Mouse (Mus musculus) heart, postnatal 0 days (tissue): ENCODE measurements around the gene Parp11. TPM values are rescaled to one million over a fixed set of nuclear protein-coding genes. Genes with fewer than 3 reads are reported as not detected.

ENCODE experiments used
- ATAC-seq: fragments of 200-750 bp; cut with Nextera tagmentation; 2 replicates; pipeline ENCODE4 v1.8.0; 2017; ENCODE audit warnings: low read depth, moderate number of reproducible peaks, moderate library complexity; ENCODE audit not compliant: insufficient read depth
- DNase-seq: peaks from one replicate; pipeline ENCODE4 v3.0.0-alpha.2; 2016; ENCODE audit warnings: low spot score
- H3K27ac ChIP-seq: fragments of 300-500 bp; sonication (generic); 2 replicates; pipeline ENCODE4 v1.5.1; 2014; ENCODE audit warnings: low read depth, mild to moderate bottlenecking
- H3K27me3 ChIP-seq: fragments of 300-500 bp; sonication (generic); 2 replicates; pipeline ENCODE4 v1.6.1; 2014; ENCODE audit warnings: low read length, mixed read lengths; ENCODE audit not compliant: control insufficient read depth, insufficient read depth
- H3K36me3 ChIP-seq: fragments of 300-500 bp; sonication (generic); replicated peaks from 2 replicates; pipeline ENCODE4 v1.6.1; 2014; ENCODE audit warnings: low read length, mixed read lengths; ENCODE audit not compliant: control insufficient read depth, insufficient read depth
- H3K4me1 ChIP-seq: fragments of 300-500 bp; sonication (generic); 2 replicates; pipeline ENCODE4 v1.6.1; 2014; ENCODE audit warnings: antibody characterized with exemption; ENCODE audit not compliant: control insufficient read depth, insufficient read depth
- H3K4me2 ChIP-seq: fragments of 300-500 bp; sonication (generic); 2 replicates; pipeline ENCODE4 v1.6.1; 2014; ENCODE audit warnings: low read depth, mild to moderate bottlenecking, low read length, moderate library complexity
- H3K4me3 ChIP-seq: fragments of 300-500 bp; sonication (generic); 2 replicates; pipeline ENCODE4 v1.5.1; 2014; ENCODE audit warnings: low read depth, low read length
- H3K9ac ChIP-seq: fragments of 300-500 bp; sonication (generic); replicated peaks from 2 replicates; pipeline ENCODE4 v1.6.1; 2014; ENCODE audit warnings: low read depth, low read length, mixed read lengths
- H3K9me3 ChIP-seq: fragments of 300-500 bp; sonication (generic); replicated peaks from 2 replicates; pipeline ENCODE4 v1.6.1; 2016; ENCODE audit warnings: low read length; ENCODE audit not compliant: control insufficient read depth
- CTCF ChIP-seq: IDR thresholded peaks from 2 replicates; pipeline ENCODE4 v1.5.1; 2016; ENCODE audit warnings: antibody characterized with exemption, control low read depth, low read depth
- EP300 ChIP-seq: IDR thresholded peaks from 2 replicates; pipeline ENCODE4 v1.6.1; 2016; ENCODE audit warnings: antibody characterized with exemption, low read depth
- WGBS: fragments of 180-500 bp; shearing (Covaris S2); extraction: QIAGEN DNeasy Blood & Tissue Kit; methylation state at CpG from one replicate; pipeline ENCODE4 v1.1.7; 2014; 5-methylcytosine and 5-hydroxymethylcytosine counted together
- polyA plus RNA-seq: library from polyadenylated mRNA; unstranded; fragments of >200 nt; fragmentation: Nextera tagmentation; extraction: Ambion mirVana; gene quantifications from 2 replicates; pipeline ENCODE4 v1.2.1, GENCODE M21; 2015
- total RNA-seq: library from RNA; depleted of rRNA; stranded (reverse); fragments of >200 nt; gene quantifications from 2 replicates; pipeline ENCODE4 v1.2.3, GENCODE M21; 2014; ENCODE audit warnings: low replicate concordance

Gene Parp11
- total and polyA plus RNA-seq, 2 experiments from 2014 or later, result 7.6 to 8.8 TPM

DNA sequence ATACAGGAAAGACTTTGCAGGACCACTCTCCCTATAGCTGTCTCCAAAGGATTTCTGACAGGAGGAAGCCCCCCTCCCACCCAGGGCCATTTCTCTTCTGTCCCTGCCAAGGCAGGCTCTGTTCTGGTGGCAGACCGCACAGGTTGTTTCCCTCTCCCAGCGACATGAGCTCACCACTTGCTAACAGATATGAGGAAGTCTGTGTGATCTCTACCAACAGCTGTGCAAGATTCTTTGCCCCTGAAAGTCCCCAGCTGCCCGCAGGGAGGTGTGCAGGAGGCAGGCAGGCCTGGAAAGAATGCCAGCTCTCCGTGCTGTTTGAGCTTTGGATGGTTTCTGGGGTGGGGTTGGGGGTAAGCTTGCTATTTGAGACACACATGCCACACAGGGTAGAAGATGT is 38.9 kb upstream of the Parp11 start:
- Histone ChIP-seq H3K27ac (no peak overlapping the region), H3K9me3 (no peaks in the 10 kb centered on the region), H3K36me3 (no peaks in the 10 kb centered on the region), H3K4me2 (no peak overlapping the region), H3K27me3 (no peaks in the 10 kb centered on the region), H3K4me1 (no peaks in the 10 kb centered on the region), H3K4me3 (no peak overlapping the region), H3K9ac (no peak overlapping the region)
- DNase-seq (no peak), ATAC-seq (peak; percentile 27; the same call in 1 of the 2 replicates)
- WGBS, result 13% methylated on average over 4 of the region's 4 CpGs
- TF ChIP-seq EP300, result no peak

DNA sequence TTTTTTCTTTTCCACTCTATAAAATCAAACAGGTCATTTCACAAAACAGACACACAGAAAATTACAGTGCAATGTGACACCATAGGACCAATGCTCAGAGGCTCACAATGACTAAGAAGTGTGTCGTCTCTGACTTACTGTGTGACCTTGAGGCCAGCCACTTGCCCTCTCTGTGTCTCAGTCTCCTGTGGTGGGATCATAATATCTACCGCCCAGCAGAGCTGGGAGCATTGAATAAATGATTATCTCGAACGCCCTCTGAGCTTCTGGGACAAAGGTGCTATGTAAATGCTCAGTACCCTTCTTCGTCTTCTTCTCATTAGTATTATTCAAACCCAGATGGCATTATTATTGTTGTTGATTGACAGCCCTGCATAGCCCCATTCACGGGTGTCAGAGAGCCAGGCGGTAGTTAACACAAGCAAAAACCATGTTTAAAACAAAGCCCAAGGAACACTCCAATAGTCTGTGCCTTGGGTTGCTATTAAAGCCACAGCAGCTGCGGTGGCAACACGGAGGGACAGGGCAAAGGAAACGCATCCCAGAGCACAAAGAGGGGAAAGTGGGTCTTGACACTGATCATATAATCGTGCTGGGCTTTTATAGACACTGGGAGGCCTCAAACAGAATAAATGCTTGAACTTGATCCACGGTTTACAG is 29.0 kb upstream of the Parp11 start:
- H3K36me3 ChIP-seq, result no peaks in the 10 kb centered on the region
- TF ChIP-seq CTCF (no peak), EP300 (no peak)
- no peaks in the 10 kb centered on the region for H3K27me3 ChIP-seq
- ATAC-seq, result no peak
- no peak overlapping the region for H3K27ac ChIP-seq
- no peak overlapping the region for H3K4me2 ChIP-seq
- H3K4me1 ChIP-seq, result no peaks in the 10 kb centered on the region
- H3K9ac ChIP-seq, result no peak overlapping the region
- 74% methylated on average over 12 of the region's 12 CpGs for WGBS
- H3K9me3 ChIP-seq, result 0 out of 2 replicates have a peak, but pooled peaks cover 4% of the 10 kb centered on the region
- no peak overlapping the region for H3K4me3 ChIP-seq
- DNase-seq, result no peak

DNA sequence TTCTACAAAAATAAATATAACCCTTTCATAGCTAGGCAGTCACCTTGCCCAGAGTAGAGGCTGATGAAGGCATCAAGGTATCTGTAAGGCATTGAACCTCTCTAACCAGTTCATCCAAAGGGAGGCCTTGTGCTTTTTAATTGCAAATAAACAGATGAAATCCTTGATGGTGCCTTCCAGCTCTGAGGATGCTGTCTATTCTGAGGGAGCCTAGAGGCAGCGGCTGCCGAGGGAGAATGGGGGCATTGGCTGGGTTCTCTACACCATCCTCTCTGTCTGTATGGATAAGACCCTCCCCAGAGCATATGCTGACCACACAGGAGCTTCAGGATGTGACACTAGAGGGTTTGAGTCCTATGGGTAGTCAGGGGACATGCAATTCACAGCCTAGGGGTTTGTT is 28.3 kb upstream of the Parp11 start:
- no peak for ATAC-seq

DNA sequence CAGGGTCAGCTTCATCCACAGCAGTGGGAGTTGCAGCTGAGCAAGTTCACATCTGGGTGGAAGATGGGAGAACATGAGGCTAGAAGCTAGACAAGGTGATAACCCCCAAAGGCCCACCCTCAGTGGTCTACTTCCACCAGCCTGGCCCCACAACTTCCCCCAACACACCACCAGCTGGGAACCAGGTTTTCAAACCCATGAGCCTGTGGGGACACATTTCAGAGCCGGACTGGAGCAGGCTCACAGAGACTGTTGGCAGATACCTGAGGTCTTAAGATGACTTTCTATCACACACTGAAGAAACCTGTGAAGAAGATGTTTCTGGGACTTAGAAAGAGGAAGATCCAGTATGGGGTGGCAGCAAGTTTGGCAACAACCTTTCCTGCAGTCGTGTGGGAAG is 26.5 kb upstream of the Parp11 start:
- no peak overlapping the region for H3K4me3 ChIP-seq
- 50% methylated on average over 2 of the region's 2 CpGs for WGBS
- H3K4me1 ChIP-seq, result no peaks in the 10 kb centered on the region

More for the DNA sequence above, 28.3 kb upstream of the Parp11 start:
- Histone ChIP-seq H3K27ac (no peak overlapping the region), H3K4me3 (no peak overlapping the region), H3K9ac (no peak overlapping the region), H3K9me3 (0 out of 2 replicates have a peak, but pooled peaks cover 4% of the 10 kb centered on the region), H3K4me2 (no peak overlapping the region), H3K27me3 (no peaks in the 10 kb centered on the region), H3K36me3 (no peaks in the 10 kb centered on the region), H3K4me1 (no peaks in the 10 kb centered on the region)
- DNase-seq, result no peak
- WGBS, result 77% methylated on average over 2 of the region's 2 CpGs
- TF ChIP-seq EP300, result no peak
- no peak for TF ChIP-seq CTCF

DNA sequence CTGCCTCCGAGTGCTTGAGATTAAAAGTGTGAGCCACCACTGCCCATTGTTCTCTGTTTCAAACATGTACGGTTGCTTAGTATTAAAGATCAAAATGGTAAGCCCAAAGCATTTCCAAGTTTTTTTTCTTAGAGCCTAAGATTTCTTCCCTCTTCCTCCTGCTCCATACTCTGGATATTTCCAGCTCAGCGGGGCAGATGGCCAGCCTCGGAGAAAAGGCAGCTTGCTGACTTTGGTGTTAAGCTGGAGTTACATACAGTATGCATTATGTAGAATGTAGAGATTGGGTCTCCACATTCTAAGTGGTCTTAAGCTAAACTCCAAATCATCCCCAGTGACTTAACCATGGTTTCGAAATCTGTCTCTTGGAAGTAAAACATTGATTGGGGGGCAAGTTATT is 21.5 kb upstream of the Parp11 start:
- Histone ChIP-seq H3K36me3 (no peaks in the 10 kb centered on the region), H3K9me3 (no peaks in the 10 kb centered on the region), H3K27me3 (no peaks in the 10 kb centered on the region), H3K4me2 (no peak overlapping the region), H3K9ac (no peak overlapping the region), H3K27ac (no peak overlapping the region), H3K4me3 (no peak overlapping the region), H3K4me1 (peaks cover 4% of the 10 kb centered on the region; the same call in 1 of the 2 replicates)
- DNase-seq, result no peak
- WGBS, result 74% methylated on average over 5 of the region's 5 CpGs
- TF ChIP-seq EP300, result no peak
- no peak for TF ChIP-seq CTCF
- no peak for ATAC-seq

More for the DNA sequence above, 26.5 kb upstream of the Parp11 start:
- no peaks in the 10 kb centered on the region for H3K36me3 ChIP-seq
- TF ChIP-seq EP300 (no peak), CTCF (no peak)
- H3K27ac ChIP-seq, result no peak overlapping the region
- H3K27me3 ChIP-seq, result no peaks in the 10 kb centered on the region
- H3K4me2 ChIP-seq, result no peak overlapping the region
- H3K9me3 ChIP-seq, result no peaks in the 10 kb centered on the region
- DNase-seq (no peak), ATAC-seq (no peak)
- no peak overlapping the region for H3K9ac ChIP-seq

DNA sequence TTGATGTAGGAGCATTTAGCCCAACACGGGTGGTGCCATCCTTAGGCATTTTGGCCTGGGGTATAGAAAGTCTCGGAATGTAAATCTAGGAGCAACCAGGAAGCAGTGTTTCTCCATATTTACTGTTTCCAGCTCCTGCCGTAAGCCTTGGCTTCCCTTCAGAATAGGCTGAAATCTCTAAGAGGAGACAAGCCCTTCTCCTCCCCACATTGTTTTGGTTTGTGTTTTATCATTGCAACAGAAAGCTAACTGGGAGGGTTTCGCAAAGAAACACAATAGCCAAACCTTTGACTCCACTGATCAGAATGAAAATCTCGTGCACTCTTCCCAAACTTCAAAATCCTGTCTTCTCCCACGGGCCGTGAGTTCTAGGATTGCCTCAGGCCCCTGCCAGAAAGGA is 15.9 kb upstream of the Parp11 start:
- no peak overlapping the region for H3K4me3 ChIP-seq
- no peaks in the 10 kb centered on the region for H3K9me3 ChIP-seq
- no peak overlapping the region for H3K27ac ChIP-seq
- H3K9ac ChIP-seq, result no peak overlapping the region
- H3K27me3 ChIP-seq, result 0 out of 2 replicates have a peak, but pooled peaks cover 3% of the 10 kb centered on the region
- H3K4me2 ChIP-seq, result no peak overlapping the region
- ATAC-seq (no peak), DNase-seq (no peak)
- H3K4me1 ChIP-seq, result peaks cover 4% of the 10 kb centered on the region; the same call in 1 of the 2 replicates
- H3K36me3 ChIP-seq, result no peaks in the 10 kb centered on the region
- TF ChIP-seq EP300 (no peak), CTCF (no peak)
- 71% methylated on average over 7 of the region's 7 CpGs for WGBS
